Mouse (Mus musculus) MEL (cell line): ENCODE data around the gene Tfrc. TPM values are rescaled to one million over a fixed set of nuclear protein-coding genes. Genes with fewer than 3 reads are reported as not detected.

Experiments used
- DNase-seq: peaks from one replicate; pipeline ENCODE4 v3.0.0; 2011; ENCODE audit warnings: low read depth, low spot score
- H3K27ac ChIP-seq: 2 replicates; pipeline ENCODE4 v1.5.1; 2012; ENCODE audit warnings: low read depth, mild to moderate bottlenecking, control low read depth, low read length, moderate library complexity; ENCODE audit not compliant: control insufficient read depth
- H3K27me3 ChIP-seq, 2 experiments: fragments of 150-350 bp in 1 of 2; sonication (generic) in 1 of 2; 2 replicates each; pipeline ENCODE4 v1.6.1; 2012; ENCODE audit warnings: low read length in 2 of 2, mild to moderate bottlenecking in 2 of 2, improper control_type of control experiment in 1 of 2, moderate library complexity in 1 of 2; ENCODE audit not compliant: insufficient read depth in 2 of 2, control insufficient read depth in 1 of 2
- H3K36me3 ChIP-seq, 2 experiments: 2 replicates each; pipeline ENCODE4 v1.6.1; 2012 to 2014; ENCODE audit warnings: low read length in 2 of 2, improper control_type of control experiment in 1 of 2, inconsistent platforms in 1 of 2, mild to moderate bottlenecking in 1 of 2; ENCODE audit not compliant: insufficient read depth in 2 of 2, control insufficient read depth in 1 of 2
- H3K4me1 ChIP-seq, 2 experiments: fragments of 150-350 bp in 1 of 2; sonication (generic) in 1 of 2; 2 replicates each; pipeline ENCODE4 v1.6.1; 2012; ENCODE audit warnings: low read length in 2 of 2, improper control_type of control experiment in 1 of 2, mild to moderate bottlenecking in 1 of 2; ENCODE audit not compliant: insufficient read depth in 2 of 2, control insufficient read depth in 1 of 2
- H3K4me3 ChIP-seq, 2 experiments: fragments of 150-350 bp in 1 of 2; sonication (generic) in 1 of 2; 2 replicates each; pipeline ENCODE4 v1.5.1; 2012; ENCODE audit warnings: low read depth in 2 of 2, low read length in 2 of 2, mild to moderate bottlenecking in 2 of 2, moderate library complexity in 2 of 2, control low read depth in 1 of 2, improper control_type of control experiment in 1 of 2; ENCODE audit not compliant: control insufficient read depth in 1 of 2, insufficient read depth in 1 of 2
- H3K79me2 ChIP-seq: 2 replicates; pipeline ENCODE4 v1.6.1; 2012; ENCODE audit warnings: mild to moderate bottlenecking, low read length, moderate library complexity; ENCODE audit not compliant: control insufficient read depth, poor library complexity, insufficient read depth
- H3K9ac ChIP-seq: 2 replicates; pipeline ENCODE4 v1.6.1; 2012; ENCODE audit warnings: low read depth, mild to moderate bottlenecking, control low read depth, low read length, moderate library complexity; ENCODE audit not compliant: control insufficient read depth, poor library complexity, severe bottlenecking
- H3K9me3 ChIP-seq: fragments of 150-350 bp; sonication (generic); replicated peaks from 2 replicates; pipeline ENCODE4 v1.6.1; 2012; ENCODE audit warnings: mild to moderate bottlenecking, low read length, improper control_type of control experiment, moderate library complexity; ENCODE audit not compliant: insufficient read depth
- BHLHE40 ChIP-seq: IDR thresholded peaks from 2 replicates; pipeline ENCODE4 v1.6.1; 2012; ENCODE audit warnings: low read depth, mild to moderate bottlenecking, inconsistent platforms, low read length, improper control_type of control experiment, borderline replicate concordance
- CHD1 ChIP-seq: IDR thresholded peaks from 2 replicates; pipeline ENCODE4 v1.6.1; 2012; ENCODE audit warnings: low read depth, mild to moderate bottlenecking, inconsistent platforms, low read length, improper control_type of control experiment
- CHD2 ChIP-seq: IDR thresholded peaks from 2 replicates; pipeline ENCODE4 v1.6.1; 2011; ENCODE audit warnings: low read length, improper control_type of control experiment
- CTCF ChIP-seq, 3 experiments: IDR thresholded peaks in 2 of 3; conservative IDR thresholded peaks in 1 of 3; 2 replicates each; pipeline ENCODE4 v1.5.1; 2011 to 2012; ENCODE audit warnings: low read length in 3 of 3, low read depth in 2 of 3, mild to moderate bottlenecking in 2 of 3, improper control_type of control experiment in 1 of 3, inconsistent platforms in 1 of 3, mixed read lengths in 1 of 3, moderate library complexity in 1 of 3; ENCODE audit not compliant: control insufficient read depth in 1 of 3, insufficient read depth in 1 of 3, poor library complexity in 1 of 3, severe bottlenecking in 1 of 3
- E2F4 ChIP-seq: IDR thresholded peaks from 2 replicates; pipeline ENCODE4 v1.6.1; 2011; ENCODE audit warnings: low read depth, low read length, improper control_type of control experiment, borderline replicate concordance
- ELF1 ChIP-seq: IDR thresholded peaks from 2 replicates; pipeline ENCODE4 v1.6.1; 2014; ENCODE audit warnings: low read depth, mild to moderate bottlenecking, inconsistent platforms, low read length, improper control_type of control experiment, moderate library complexity
- EP300 ChIP-seq, 2 experiments: IDR thresholded peaks; 2 replicates each; pipeline ENCODE4 v1.6.1; 2011; ENCODE audit warnings: improper control_type of control experiment in 2 of 2, low read length in 2 of 2, low read depth in 1 of 2, mild to moderate bottlenecking in 1 of 2
- ETS1 ChIP-seq: IDR thresholded peaks from 2 replicates; pipeline ENCODE4 v1.6.1; 2012; ENCODE audit warnings: low read depth, mild to moderate bottlenecking, inconsistent platforms, low read length, improper control_type of control experiment, moderate library complexity
- GABPA ChIP-seq: IDR thresholded peaks from 2 replicates; pipeline ENCODE4 v1.6.1; 2012; ENCODE audit warnings: low read depth, mild to moderate bottlenecking, inconsistent platforms, low read length, improper control_type of control experiment, moderate library complexity
- GATA1 ChIP-seq: IDR thresholded peaks from 2 replicates; pipeline ENCODE4 v1.6.1; 2011; ENCODE audit warnings: low read depth, low read length, improper control_type of control experiment
- HCFC1 ChIP-seq: IDR thresholded peaks from 2 replicates; pipeline ENCODE4 v1.6.1; 2012; ENCODE audit warnings: low read depth, mild to moderate bottlenecking, inconsistent platforms, low read length, improper control_type of control experiment, moderate library complexity
- JUND ChIP-seq: IDR thresholded peaks from 2 replicates; pipeline ENCODE4 v1.6.1; 2011; ENCODE audit warnings: low read depth, mild to moderate bottlenecking, improper control_type of control experiment, low read length
- KAT2A ChIP-seq: conservative IDR thresholded peaks from 2 replicates; pipeline ENCODE4 v1.6.1; 2012; ENCODE audit warnings: low read depth, low read length, improper control_type of control experiment, inconsistent platforms
- MAFK ChIP-seq: IDR thresholded peaks from 2 replicates; pipeline ENCODE4 v1.6.1; 2011; ENCODE audit warnings: low read depth, mild to moderate bottlenecking, low read length, improper control_type of control experiment, borderline replicate concordance
- MAX ChIP-seq: IDR thresholded peaks from 2 replicates; pipeline ENCODE4 v1.6.1; 2011; ENCODE audit warnings: low read length, improper control_type of control experiment
- MAZ ChIP-seq: IDR thresholded peaks from 2 replicates; pipeline ENCODE4 v1.6.1; 2012; ENCODE audit warnings: low read depth, mild to moderate bottlenecking, inconsistent platforms, low read length, improper control_type of control experiment
- MEF2A ChIP-seq: IDR thresholded peaks from 2 replicates; pipeline ENCODE4 v1.6.1; 2014; ENCODE audit warnings: low read depth, mild to moderate bottlenecking, inconsistent platforms, low read length, improper control_type of control experiment; ENCODE audit not compliant: poor library complexity, insufficient replicate concordance, severe bottlenecking; ENCODE audit errors: extremely low read depth
- MXI1 ChIP-seq: IDR thresholded peaks from 2 replicates; pipeline ENCODE4 v1.6.1; 2011; ENCODE audit warnings: mild to moderate bottlenecking, low read depth, low read length, improper control_type of control experiment
- MYB ChIP-seq: IDR thresholded peaks from 2 replicates; pipeline ENCODE4 v1.6.1; 2011; ENCODE audit warnings: mild to moderate bottlenecking, low read depth, low read length, improper control_type of control experiment
- NELFE ChIP-seq: IDR thresholded peaks from 2 replicates; pipeline ENCODE4 v1.6.1; 2011; ENCODE audit warnings: low read depth, low read length, improper control_type of control experiment
- NRF1 ChIP-seq: IDR thresholded peaks from 2 replicates; pipeline ENCODE4 v1.6.1; 2014; ENCODE audit warnings: low read depth, mild to moderate bottlenecking, inconsistent platforms, low read length, improper control_type of control experiment, moderate library complexity; ENCODE audit not compliant: poor library complexity, insufficient read depth, severe bottlenecking
- POLR2A ChIP-seq, 2 experiments: IDR thresholded peaks; 2 replicates each; pipeline ENCODE4 v1.6.1; 2011 to 2012; ENCODE audit warnings: low read length in 2 of 2, mild to moderate bottlenecking in 2 of 2, control low read depth in 1 of 2, improper control_type of control experiment in 1 of 2, low read depth in 1 of 2, moderate library complexity in 1 of 2; ENCODE audit not compliant: control insufficient read depth in 1 of 2, insufficient read depth in 1 of 2, poor library complexity in 1 of 2
- POLR2AphosphoS2 ChIP-seq: IDR thresholded peaks from 2 replicates; pipeline ENCODE4 v1.6.1; 2011; ENCODE audit warnings: low read length, improper control_type of control experiment
- POLR2AphosphoS5 ChIP-seq: IDR thresholded peaks from 2 replicates; pipeline ENCODE4 v1.6.1; 2012; ENCODE audit warnings: low read depth, borderline replicate concordance, mild to moderate bottlenecking, inconsistent platforms, low read length, moderate library complexity, mixed read lengths
- RAD21 ChIP-seq: IDR thresholded peaks from 2 replicates; pipeline ENCODE4 v1.6.1; 2011; ENCODE audit warnings: mild to moderate bottlenecking, low read depth, low read length, improper control_type of control experiment
- RCOR1 ChIP-seq: IDR thresholded peaks from 2 replicates; pipeline ENCODE4 v1.6.1; 2012; ENCODE audit warnings: low read depth, mild to moderate bottlenecking, inconsistent platforms, low read length, improper control_type of control experiment
- SIN3A ChIP-seq: IDR thresholded peaks from 2 replicates; pipeline ENCODE4 v1.6.1; 2012; ENCODE audit warnings: low read length, improper control_type of control experiment, inconsistent platforms
- SMC3 ChIP-seq: IDR thresholded peaks from 2 replicates; pipeline ENCODE4 v1.6.1; 2011; ENCODE audit warnings: low read depth, low read length, improper control_type of control experiment
- TAL1 ChIP-seq: IDR thresholded peaks from 2 replicates; pipeline ENCODE4 v1.6.1; 2012; ENCODE audit warnings: mild to moderate bottlenecking, inconsistent platforms, low read length, moderate library complexity, mixed read lengths
- TBP ChIP-seq: IDR thresholded peaks from 2 replicates; pipeline ENCODE4 v1.8.0; 2011; ENCODE audit warnings: low read depth, low read length, improper control_type of control experiment
- TCF12 ChIP-seq: IDR thresholded peaks from 2 replicates; pipeline ENCODE4 v1.6.1; 2014; ENCODE audit warnings: low read depth, mild to moderate bottlenecking, inconsistent platforms, low read length, improper control_type of control experiment, moderate library complexity
- UBTF ChIP-seq: IDR thresholded peaks from 2 replicates; pipeline ENCODE4 v1.6.1; 2012; ENCODE audit warnings: low read depth, mild to moderate bottlenecking, inconsistent platforms, low read length, improper control_type of control experiment, moderate library complexity, borderline replicate concordance; ENCODE audit not compliant: insufficient read depth
- USF1 ChIP-seq: IDR thresholded peaks from 2 replicates; pipeline ENCODE4 v1.6.1; 2014; ENCODE audit warnings: low read depth, mild to moderate bottlenecking, inconsistent platforms, low read length, improper control_type of control experiment, moderate library complexity
- ZC3H11A ChIP-seq: IDR thresholded peaks from 2 replicates; pipeline ENCODE4 v1.6.1; 2012; ENCODE audit warnings: low read depth, mild to moderate bottlenecking, inconsistent platforms, low read length, improper control_type of control experiment
- ZKSCAN1 ChIP-seq: IDR thresholded peaks from 2 replicates; pipeline ENCODE4 v1.6.1; 2012; ENCODE audit warnings: low read depth, mild to moderate bottlenecking, inconsistent platforms, low read length, improper control_type of control experiment, moderate library complexity
- ZMIZ1 ChIP-seq: IDR thresholded peaks from 2 replicates; pipeline ENCODE4 v1.6.1; 2012; ENCODE audit warnings: low read depth, mild to moderate bottlenecking, inconsistent platforms, low read length, improper control_type of control experiment, moderate library complexity
- ZNF384 ChIP-seq: IDR thresholded peaks from 2 replicates; pipeline ENCODE4 v1.6.1; 2012; ENCODE audit warnings: low read depth, mild to moderate bottlenecking, inconsistent platforms, low read length, improper control_type of control experiment
- polyA plus RNA-seq, 2 experiments: library from polyadenylated mRNA; stranded (reverse) in 1 of 2; unstranded in 1 of 2; fragments of >175 nt in 1 of 2; fragments of >200 nt in 1 of 2; gene quantifications; 2 replicates each; pipeline versions ENCODE4 v1.2.1 to v1.2.4; 2012; ENCODE audit warnings: low replicate concordance in 2 of 2, low read depth in 1 of 2; ENCODE audit not compliant: insufficient read length in 2 of 2, insufficient read depth in 1 of 2, missing spikeins in 1 of 2
- total RNA-seq: library from RNA; depleted of rRNA; stranded (reverse); fragments of 300-350 nt; gene quantifications from 2 replicates; pipeline ENCODE4 v1.2.3, GENCODE M21; 2012

Gene Tfrc
- total and polyA plus RNA-seq, 3 experiments = 90.9 to 234 (median 106) TPM

DNA sequence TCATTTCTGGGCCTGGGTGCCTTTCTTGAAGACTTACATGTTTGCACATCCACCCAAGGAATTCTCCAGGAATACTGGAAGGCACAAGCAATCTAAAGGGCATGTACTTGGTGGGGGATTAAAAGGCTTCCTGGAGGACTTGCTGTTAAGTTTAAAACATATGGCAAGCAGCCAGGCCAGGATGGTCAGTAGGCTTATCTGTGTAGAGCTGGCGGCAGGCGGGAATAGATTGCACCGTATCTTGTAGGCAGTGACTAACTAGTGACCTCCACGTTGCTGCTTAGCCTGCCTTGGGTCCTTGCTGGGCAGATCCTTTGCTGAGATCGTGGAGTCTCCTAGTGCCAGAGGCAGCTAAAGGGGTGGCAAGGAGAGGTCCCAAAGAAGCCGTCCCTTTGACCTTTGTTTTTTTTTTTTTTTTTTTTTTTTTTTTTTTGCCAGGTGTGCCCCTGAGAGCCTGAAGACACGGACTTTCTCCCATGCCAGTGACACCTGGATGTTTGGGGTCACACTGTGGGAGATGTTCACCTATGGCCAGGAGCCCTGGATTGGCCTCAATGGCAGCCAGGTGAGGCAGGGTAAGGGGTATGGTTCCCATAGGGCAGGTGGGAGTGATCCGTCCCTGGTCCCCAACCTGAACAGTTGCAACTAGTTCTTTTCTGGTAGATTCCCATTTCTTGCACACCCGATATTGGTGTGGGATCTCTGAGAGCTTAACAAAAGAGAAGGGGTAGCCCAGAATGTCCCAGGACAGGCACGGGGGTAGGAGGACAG is 61.8 kb downstream of the Tfrc start:
- DNase-seq = peak; percentile 59
- Histone ChIP-seq H3K4me1 (peaks cover 6 to 30% of the 10 kb centered on the region in 2 experiments), H3K9ac (no peak overlapping the region), H3K27ac (no peak overlapping the region), H3K4me3 (no peak overlapping the region), H3K9me3 (no peaks in the 10 kb centered on the region), H3K36me3 (peaks cover 1 to 23% of the 10 kb centered on the region in 2 experiments; a peak in 3 of 4 replicates), H3K79me2 (no peaks in the 10 kb centered on the region), H3K27me3 (no peaks in the 10 kb centered on the region)
- TF ChIP-seq TAL1 (peak; percentile 85), UBTF (no peak), MAZ (no peak), POLR2AphosphoS2 (no peak), MAX (no peak), JUND (peak; percentile 16; the same call in 1 of the 2 replicates), ELF1 (no peak), KAT2A (no peak), MEF2A (no peak), ZKSCAN1 (no peak), CTCF (IDR thresholded peaks at IDR 0.05 in 2 of 3, conservative IDR thresholded peaks at IDR 0.05 in 1 of 3; ENCODE audit: control insufficient read depth in 1 of 3, insufficient read depth in 1 of 3, low read depth in 2 of 3, low read length in 3 of 3, poor library complexity in 1 of 3, severe bottlenecking in 1 of 3) (no peak), USF1 (no peak), E2F4 (no peak), EP300 (IDR thresholded peaks at IDR 0.05; ENCODE audit: low read depth in 1 of 2, low read length in 2 of 2) (peak; percentile 83 to 85), BHLHE40 (no peak), GABPA (no peak), TBP (no peak), CHD2 (no peak), CHD1 (no peak), ETS1 (peak; percentile 47; the same call in 1 of the 2 replicates), POLR2A (IDR thresholded peaks at IDR 0.05; ENCODE audit: control insufficient read depth in 1 of 2, insufficient read depth in 1 of 2, low read depth in 1 of 2, low read length in 2 of 2, poor library complexity in 1 of 2) (no peak), SMC3 (no peak), RAD21 (no peak), RCOR1 (peak; percentile 37; the same call in 1 of the 2 replicates), HCFC1 (no peak), TCF12 (peak; percentile 89), NRF1 (no peak), ZNF384 (0 out of 2 replicates have a peak, but pooled peaks have one; percentile 19), MXI1 (0 out of 2 replicates have a peak, but pooled peaks have one; percentile 28), GATA1 (peak; percentile 92), ZMIZ1 (no peak), NELFE (no peak), MAFK (no peak), ZC3H11A (no peak), SIN3A (peak; percentile 13; the same call in 1 of the 2 replicates), POLR2AphosphoS5 (no peak), MYB (no peak)
